8 mouse cellular contexts compared by ENCODE assay signal in genomic region chr11:119602763-119603526, GRCm38 (mm10). TPM values are rescaled to one million over a fixed set of nuclear protein-coding genes. Genes with fewer than 3 reads are reported as not detected.
DNase-seq lines count a peak whose midpoint lies in the region; ATAC-seq and TF ChIP-seq lines count a peak whose summit lies in the region.

Gene Rptor, plus strand, starts transcription at chr11:119602905.

- peak within 1 kb of the TSS; percentile 72 for H3K27ac ChIP-seq in ES-E14 (ENCODE audit: insufficient read depth, low read depth, low read length, poor library complexity, severe bottlenecking)
- peak within 1 kb of the TSS; percentile 85 for H3K27ac ChIP-seq in forebrain, embryonic 15.5 days (replicated peaks)

- TF ChIP-seq CTCF in lung, adult 2 months (IDR thresholded peaks at IDR 0.05; ENCODE audit: insufficient read depth, low read length): no peak

- peaks cover 4% of the 10 kb centered on the region; the same call in 1 of the 2 replicates for H3K36me3 ChIP-seq in ES-E14 (ENCODE audit: control insufficient read depth, insufficient read depth, low read length, poor library complexity, severe bottlenecking)
- no peaks in the 10 kb centered on the region for H3K36me3 ChIP-seq in forebrain, embryonic 15.5 days

- no peaks in the 10 kb centered on the region for H3K9me3 ChIP-seq in ES-E14 (ENCODE audit: control insufficient read depth, insufficient read depth, low read depth, low read length)
- no peaks in the 10 kb centered on the region for H3K9me3 ChIP-seq in forebrain, embryonic 15.5 days

- peak; percentile 99 for ATAC-seq in forebrain, embryonic 15.5 days (replicated peaks)
- ATAC-seq in neutrophil, adult 5-6 weeks (ENCODE audit: extremely low read depth, insufficient number of reproducible peaks, low FRiP score, poor library complexity, severe bottlenecking): peak; percentile 98

- 1% methylated on average over 63 of the region's 63 CpGs for WGBS in forebrain, embryonic 15.5 days
- under 1% methylated on average over 63 of the region's 63 CpGs for WGBS in lung, adult 2 months

- H3K4me3 ChIP-seq in ES-E14 (ENCODE audit: insufficient read depth in 1 of 2, low read depth in 1 of 2, low read length in 2 of 2, poor library complexity in 1 of 2, severe bottlenecking in 1 of 2): peak within 1 kb of the TSS; percentile 89 to 92
- H3K4me3 ChIP-seq in forebrain, embryonic 15.5 days: peak within 1 kb of the TSS; percentile 93
- peak within 1 kb of the TSS; percentile 99 for H3K4me3 ChIP-seq in lung, adult 2 months (replicated peaks; ENCODE audit: extremely low read depth, low read depth, low read length)

- intact Hi-C loops in heart, postnatal 25 days (cut with DNase I): no loop called here

- H3K9ac ChIP-seq in ES-E14 (ENCODE audit: insufficient read depth, low read depth, low read length, poor library complexity, severe bottlenecking): peak within 1 kb of the TSS; percentile 96
- H3K9ac ChIP-seq in forebrain, embryonic 15.5 days (replicated peaks): peak within 1 kb of the TSS; percentile 92

- H3K27me3 ChIP-seq in forebrain, embryonic 15.5 days: no peaks in the 10 kb centered on the region

- H3K4me2 ChIP-seq in forebrain, embryonic 15.5 days (replicated peaks): peak within 1 kb of the TSS; percentile 87

- TF ChIP-seq POLR2A in lung, adult 2 months (IDR thresholded peaks at IDR 0.05; ENCODE audit: borderline replicate concordance, extremely low read depth, low read depth, low read length): peak; percentile 85; the same call in 1 of the 2 replicates

- H3K4me1 ChIP-seq in ES-E14 (ENCODE audit: control insufficient read depth in 2 of 2, insufficient read depth in 2 of 2, low read length in 2 of 2, poor library complexity in 1 of 2): peaks cover 2% of the 10 kb centered on the region in 2 experiments; a peak in 1 of 4 replicates
- H3K4me1 ChIP-seq in forebrain, embryonic 15.5 days: peaks cover 12% of the 10 kb centered on the region
- peaks cover 6% of the 10 kb centered on the region for H3K4me1 ChIP-seq in lung, adult 2 months (ENCODE audit: control insufficient read depth, insufficient read depth, low read length)

- in situ Hi-C loops in ES-E14 (cut with MboI; ENCODE audit: low sequenced_read_pairs in 2 of 2, unreplicated experiment in 2 of 2): no loop called here

- peak; percentile 95 for DNase-seq in ES-E14 (ENCODE audit: low read depth, low spot score)
- peak; percentile 96 for DNase-seq in cerebellum, adult 11-12 months
- peak; percentile 93 for DNase-seq in heart, postnatal 25 days (ENCODE audit: low spot score)
- DNase-seq in layer of hippocampus, adult 18-20 months (ENCODE audit: low spot score in 2 of 2): peak; percentile 97 to 100
- DNase-seq in lung, adult 2 months: peak; percentile 98
- DNase-seq in thymus, adult 18-20 months: peak; percentile 86 to 94

TF ChIP-seq in ES-E14, 5 proteins besides CTCF, POLR2A, EP300 and RAD21:
- TF ChIP-seq ZC3H11A (IDR thresholded peaks at IDR 0.05; ENCODE audit: borderline replicate concordance, low read depth, low read length) (no peak), ZNF384 (IDR thresholded peaks at IDR 0.05; ENCODE audit: low read depth, low read length) (no peak), CHD2 (IDR thresholded peaks at IDR 0.05; ENCODE audit: low read depth, low read length) (peak; percentile 79), HCFC1 (IDR thresholded peaks at IDR 0.05; ENCODE audit: borderline replicate concordance, insufficient read depth, low read length) (peak; percentile 88), MAFK (IDR thresholded peaks at IDR 0.05; ENCODE audit: insufficient read depth, low read depth, low read length) (peak; percentile 48; the same call in 1 of the 2 replicates)

RNA-seq across cellular contexts. Expression of gene Rptor, which starts in this region (rescaled TPM):
- 59.7 and 61.6 TPM in 2 replicates for total RNA-seq in ES-E14 (2012; rRNA removed)
- 12.0 and 13.3 TPM in 2 replicates for polyA plus RNA-seq in forebrain, embryonic 15.5 days (2015; fragmentation: Nextera tagmentation; extraction: Ambion mirVana)
- total RNA-seq in heart, postnatal 25 days (2021): 10 to 100 TPM; 32.5 to 34.4 TPM
- total RNA-seq in layer of hippocampus, adult 18-20 months (2021): 10 to 100 TPM; 56.0 to 61.1 TPM
- 24.1 and 26.2 TPM in 2 replicates for polyA plus RNA-seq in lung, adult 2 months (2012; rRNA removed)
- total RNA-seq in neutrophil, adult 5-6 weeks (2017): 21.4 and 22.7 TPM in 2 replicates

Comparison
In these comparisons a context has a peak if more than half of its experiments do, and no peak if none do; other contexts are left out.
1. Peak in every context shown above with its lines: DNase-seq, ATAC-seq, H3K4me3 ChIP-seq and H3K27ac ChIP-seq.